ENCODE assay signal across 1 mouse cellular context in genomic region chr5:134139429-134139828, GRCm38 (mm10).
A peak's percentile ranks its signal among the peaks of the same experiment; 100 is the strongest.
TF ChIP-seq lines count a peak whose summit lies in the region.

No protein-coding gene starts in this region.

TF ChIP-seq in CH12.LX, 34 proteins besides CTCF, POLR2A, EP300 and RAD21:
- no peak for TF ChIP-seq MEF2A (IDR thresholded peaks at IDR 0.05; ENCODE audit: borderline replicate concordance, low read depth, low read length)
- TF ChIP-seq SMC3 (IDR thresholded peaks at IDR 0.05; ENCODE audit: low read depth, low read length), result peak; percentile 37
- no peak for TF ChIP-seq MAFK (IDR thresholded peaks at IDR 0.05; ENCODE audit: insufficient replicate concordance, low read length)
- TF ChIP-seq SIN3A (IDR thresholded peaks at IDR 0.05; ENCODE audit: low read length), result no peak
- no peak for TF ChIP-seq PAX5 (IDR thresholded peaks at IDR 0.05; ENCODE audit: low read length)
- TF ChIP-seq ZKSCAN1 (IDR thresholded peaks at IDR 0.05; ENCODE audit: borderline replicate concordance, low read depth, low read length), result no peak
- TF ChIP-seq KAT2A (IDR thresholded peaks at IDR 0.05; ENCODE audit: insufficient replicate concordance, low read length), result no peak
- TF ChIP-seq MAZ (IDR thresholded peaks at IDR 0.05; ENCODE audit: low read depth, low read length), result no peak
- no peak for TF ChIP-seq E2F4 (IDR thresholded peaks at IDR 0.05; ENCODE audit: insufficient replicate concordance, low read depth, low read length)
